Mouse (Mus musculus) subcutaneous adipose tissue, adult 2 months (tissue): Measurements from ENCODE around the gene D930020B18Rik. TPM values are rescaled to one million over a fixed set of nuclear protein-coding genes. Genes with fewer than 3 reads are reported as not detected.

Source experiments
- polyA plus RNA-seq: library from polyadenylated mRNA; depleted of rRNA; stranded (reverse); fragments of >200 nt; gene quantifications from 2 replicates; pipeline ENCODE4 v1.2.3, GENCODE M21; 2012; ENCODE audit warnings: low replicate concordance; rRNA removed

The D930020B18Rik gene
- 0.10 and 0.13 TPM in 2 replicates for polyA plus RNA-seq

DNA sequence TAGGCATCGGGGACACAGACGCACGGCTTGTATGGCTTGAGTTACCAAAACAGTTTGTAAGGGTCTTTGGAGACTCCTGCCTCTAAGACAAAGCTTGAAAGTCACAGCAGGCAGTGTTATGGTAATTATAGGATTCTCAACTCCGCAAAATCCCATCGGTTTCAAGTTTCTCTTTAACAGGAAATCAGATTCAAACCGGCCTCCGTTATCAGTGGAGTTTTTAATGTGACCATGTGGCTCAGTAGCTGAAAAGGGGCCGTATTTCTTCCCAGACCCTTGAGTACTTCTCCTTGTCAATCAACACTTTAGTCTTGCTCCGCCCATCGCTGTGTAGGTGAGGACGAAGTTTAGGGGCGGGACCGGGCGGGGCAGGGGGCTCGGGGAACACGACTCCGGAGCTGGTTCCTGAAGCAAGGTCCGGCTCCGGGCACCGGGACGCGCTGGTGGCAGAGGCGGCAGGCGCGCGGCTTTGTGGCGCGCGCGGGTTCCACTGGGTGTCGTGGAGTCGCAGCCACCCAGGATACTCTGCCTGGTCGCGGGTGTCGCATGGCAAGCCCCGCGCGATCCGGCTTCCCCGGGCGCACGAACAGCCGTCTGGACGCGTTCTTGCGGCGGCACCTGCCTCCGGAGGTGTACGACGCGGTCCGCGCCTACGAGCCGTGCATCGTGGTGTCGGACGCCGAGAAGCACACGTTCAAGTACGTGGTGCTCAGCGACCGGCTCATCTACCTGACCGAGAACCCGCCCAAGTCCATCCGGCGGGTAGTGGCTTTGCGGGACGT, at the start of gene D930020B18Rik:
Gene D930020B18Rik (plus strand): TSS at position 317 of the 782 bp plus-strand sequence.

DNA sequence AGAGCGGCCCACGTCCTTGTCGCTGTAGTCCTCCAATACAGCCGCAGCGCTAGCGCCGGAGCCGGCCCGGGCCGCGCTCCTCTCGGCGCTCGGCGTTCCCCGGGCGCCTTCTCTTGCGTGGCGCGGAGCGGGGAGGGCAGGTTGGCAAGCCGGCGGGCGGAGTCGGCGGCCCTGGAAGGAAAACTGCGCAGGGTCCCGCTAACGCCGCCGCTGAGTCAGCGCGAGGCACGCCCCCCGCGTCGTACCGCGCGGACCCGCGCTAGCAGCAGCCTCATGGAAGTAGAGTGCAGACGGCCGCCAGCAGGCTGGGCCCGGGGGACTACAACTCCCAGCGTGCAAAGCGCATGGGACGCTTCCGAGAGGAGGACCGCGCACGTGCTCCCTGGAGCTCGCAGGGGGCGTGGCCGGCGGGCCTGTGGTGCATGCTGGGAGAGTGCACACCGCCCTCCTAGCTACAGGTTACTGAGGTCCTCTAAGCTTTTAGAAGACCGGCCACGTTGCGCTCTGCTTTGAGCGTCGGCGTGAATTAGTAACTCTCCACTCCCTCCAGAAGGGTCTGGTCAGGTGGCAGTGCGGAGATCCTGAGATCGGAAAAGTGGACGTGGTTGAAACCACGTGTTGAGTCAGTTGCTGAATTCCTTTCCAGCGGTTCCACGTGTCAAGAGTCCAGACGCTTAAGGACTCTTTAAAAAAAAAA, 15.1 kb upstream of the D930020B18Rik start, which contains the start of gene Xpot:
Gene Xpot (minus strand): TSS at position 147 of the 697 bp plus-strand sequence.

DNA sequence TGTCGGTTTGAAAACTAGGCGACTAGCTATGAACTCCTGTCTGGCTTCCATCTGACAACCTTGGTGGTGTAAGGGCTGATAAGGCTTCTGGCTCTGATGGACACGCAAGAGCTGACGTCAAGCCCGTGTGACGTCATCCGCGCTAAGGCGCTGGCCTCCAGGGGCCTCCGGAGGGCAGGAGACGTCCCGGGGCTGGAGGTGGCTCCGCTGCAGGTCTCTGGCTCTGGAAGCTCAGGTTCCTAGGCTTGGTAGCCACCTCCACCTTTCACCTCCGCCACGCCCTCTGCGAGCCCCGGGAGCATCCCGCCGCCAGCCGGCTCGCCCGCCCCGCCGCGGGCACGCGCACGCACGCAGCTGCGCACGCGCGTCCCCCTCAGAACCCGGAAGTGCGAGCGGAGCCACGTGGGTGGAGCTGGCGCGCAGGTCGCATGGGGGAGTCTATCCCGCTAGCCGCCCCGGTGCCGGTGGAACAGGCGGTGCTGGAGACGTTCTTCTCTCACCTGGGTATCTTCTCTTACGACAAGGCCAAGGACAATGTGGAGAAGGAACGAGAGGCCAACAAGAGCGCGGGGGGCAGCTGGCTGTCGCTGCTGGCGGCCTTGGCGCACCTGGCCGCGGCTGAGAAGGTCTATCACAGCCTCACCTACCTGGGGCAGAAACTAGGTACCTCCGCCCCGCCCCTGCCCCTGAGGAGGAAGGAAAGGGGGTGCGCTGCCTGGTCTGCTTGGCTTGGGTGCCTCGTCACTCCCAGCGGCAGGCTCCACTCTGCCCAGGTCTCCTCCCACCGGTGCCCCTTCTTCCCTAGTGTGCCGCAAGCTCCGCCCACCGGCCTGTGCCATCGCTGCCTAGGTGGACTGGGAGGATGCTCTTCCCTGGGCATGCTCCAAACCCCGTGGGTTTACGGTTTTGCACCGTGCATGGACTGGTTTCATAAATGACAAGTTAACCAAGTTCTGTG, 98.4 kb downstream of the D930020B18Rik start, which contains the start of gene BC048403:
Gene BC048403 (plus strand): TSS at position 390 of the 958 bp plus-strand sequence.

Other genes starting within 250 kb of the D930020B18Rik start
- 59.0 TPM in 2 replicates for gene Rassf3, start 165.2 kb upstream of the D930020B18Rik start, polyA plus RNA-seq
- gene Tbk1, start 54.8 kb upstream of the D930020B18Rik start, polyA plus RNA-seq = 12.6 and 16.3 TPM in 2 replicates
- 77.6 and 129 TPM in 2 replicates for gene Xpot, start 15.3 kb upstream of the D930020B18Rik start, polyA plus RNA-seq
- 6.7 and 8.5 TPM in 2 replicates for gene BC048403, start 98.3 kb downstream of the D930020B18Rik start, polyA plus RNA-seq